ENCODE assay signal across 21 mouse cellular contexts in genomic region chr8:118749191-118749590, GRCm38 (mm10).
A peak's percentile ranks its signal among the peaks of the same experiment; 100 is the strongest.
DNase-seq lines count a peak whose midpoint lies in the region; ATAC-seq and TF ChIP-seq lines count a peak whose summit lies in the region.
"Had no signal": no experiment of that assay in that cellular context is flagged by ENCODE, and none has a peak within 500 bp of the region (broad histone marks: within the 10 kb centered on the region; RNA-seq: fewer than 3 reads in every experiment).

No protein-coding gene starts in this region.

- no peak overlapping the region for H3K4me2 ChIP-seq in kidney, embryonic 15.5 days
- H3K4me2 ChIP-seq: embryonic facial prominence, embryonic 13.5 days; forebrain, embryonic 13.5 days; hindbrain, embryonic 14.5 days; neural tube, embryonic 13.5 days had no signal

- no peak overlapping the region for H3K9ac ChIP-seq in kidney, embryonic 15.5 days
- H3K9ac ChIP-seq: embryonic facial prominence, embryonic 13.5 days; forebrain, embryonic 13.5 days; hindbrain, embryonic 14.5 days; neural tube, embryonic 13.5 days had no signal

- H3K36me3 ChIP-seq in kidney, embryonic 15.5 days, result no peaks in the 10 kb centered on the region
- H3K36me3 ChIP-seq: embryonic facial prominence, embryonic 13.5 days; neural tube, embryonic 13.5 days had no signal

- no peaks in the 10 kb centered on the region for H3K4me1 ChIP-seq in kidney, embryonic 15.5 days
- H3K4me1 ChIP-seq: embryonic facial prominence, embryonic 13.5 days had no signal

- H3K27me3 ChIP-seq in kidney, embryonic 15.5 days, result no peaks in the 10 kb centered on the region
- H3K27me3 ChIP-seq: embryonic facial prominence, embryonic 13.5 days; forebrain, embryonic 13.5 days; neural tube, embryonic 13.5 days had no signal

- no peak overlapping the region for H3K27ac ChIP-seq in kidney, embryonic 15.5 days
- no peak overlapping the region for H3K27ac ChIP-seq in gastrocnemius, adult 2 months
- H3K27ac ChIP-seq: embryonic facial prominence, embryonic 13.5 days; forebrain, embryonic 13.5 days; heart, adult 2 months; hindbrain, embryonic 14.5 days; neural tube, embryonic 13.5 days had no signal

- TF ChIP-seq CTCF in gastrocnemius, adult 2 months (IDR thresholded peaks at IDR 0.05), result no peak

- H3K9me3 ChIP-seq in kidney, embryonic 15.5 days (replicated peaks), result no peaks in the 10 kb centered on the region
- H3K9me3 ChIP-seq: embryonic facial prominence, embryonic 13.5 days; forebrain, embryonic 13.5 days; neural tube, embryonic 13.5 days had no signal

- peak; percentile 11 for DNase-seq in kidney, adult 18-20 months
- DNase-seq in brain, adult 2 months (ENCODE audit: low read depth, low spot score), result peak; percentile 84
- DNase-seq in cerebellum, adult 9-10 months, result peak; percentile 84
- no peak for DNase-seq in thymus, postnatal 0 days (ENCODE audit: low spot score)
- DNase-seq in yolk sac, embryonic 10.5 days (ENCODE audit: low spot score), result no peak
- no peak for DNase-seq in gastrocnemius, adult 2 months
- DNase-seq: adrenal gland, adult 2 months; embryo, embryonic 11 days; heart, adult 2 months; heart, postnatal 36 days; lung, adult 18-20 months; lung, postnatal 10 days; midbrain, embryonic 14.5 days; thymus, postnatal 14 days had no signal

- no peak overlapping the region for H3K4me3 ChIP-seq in kidney, embryonic 15.5 days (replicated peaks)
- H3K4me3 ChIP-seq in gastrocnemius, adult 2 months, result no peak overlapping the region
- H3K4me3 ChIP-seq: embryonic facial prominence, embryonic 13.5 days; erythroblast, embryonic 14.5 days; forebrain, embryonic 13.5 days; heart, adult 2 months; neural tube, embryonic 13.5 days had no signal

- intact Hi-C loops in gastrocnemius, adult 2 months (cut with DNase I), result no loop called here

- no peak for ATAC-seq in kidney, embryonic 15.5 days (replicated peaks; ENCODE audit: low FRiP score)
- ATAC-seq in cerebellum, adult (ENCODE audit: insufficient number of reproducible peaks, low FRiP score, low TSS enrichment), result peak; percentile 83
- ATAC-seq: forebrain, embryonic 13.5 days had no signal

- WGBS in kidney, embryonic 15.5 days, result 85% methylated on average over 3 of the region's 3 CpGs

Comparison
In these comparisons a context has a peak if more than half of its experiments do, and no peak if none do; other contexts are left out.
1. DNase-seq: peak in kidney, adult 18-20 months (single experiment), brain, adult 2 months (single experiment) and cerebellum, adult 9-10 months (single experiment); none in thymus, postnatal 0 days (single experiment), yolk sac, embryonic 10.5 days (single experiment) and gastrocnemius, adult 2 months (single experiment).